Mouse (Mus musculus): ENCODE measurements around the gene Rint1.

DNA sequence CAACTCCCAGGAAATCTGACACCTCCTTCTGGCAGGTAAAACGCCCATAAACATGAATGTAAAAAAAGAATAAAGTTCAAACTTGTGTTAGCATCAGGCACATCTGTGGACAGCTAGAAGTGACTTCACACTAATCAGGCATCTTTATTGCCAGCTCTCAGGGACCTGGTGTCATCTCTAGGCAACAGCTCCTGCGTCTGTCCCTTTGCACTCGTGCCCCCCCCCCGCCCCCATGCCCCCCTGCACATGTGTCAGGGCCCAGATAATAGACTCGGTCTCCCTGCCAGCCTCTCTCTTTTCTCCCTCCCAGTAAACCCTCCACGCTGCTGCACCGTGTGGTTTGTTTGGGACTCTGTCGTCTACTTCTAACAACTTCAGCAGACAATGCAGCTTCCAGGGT lies 16.4 kb upstream of the Rint1 start:
- no peak for TF ChIP-seq CTCF (IDR thresholded peaks at IDR 0.05; ENCODE audit: borderline replicate concordance, insufficient read depth, low read depth, low read length)
- TF ChIP-seq POLR2A (IDR thresholded peaks at IDR 0.05; ENCODE audit: borderline replicate concordance, insufficient read depth, low read length): no peak

Measured in cerebellum, adult 2 months (tissue).